Mouse (Mus musculus): ENCODE measurements around the gene Phf24. TPM values are rescaled to one million over a fixed set of nuclear protein-coding genes. Genes with fewer than 3 reads are reported as not detected.

Phf24 gene
- polyA plus RNA-seq, 1 experiment from 2014 or later = 0.12 TPM

DNA sequence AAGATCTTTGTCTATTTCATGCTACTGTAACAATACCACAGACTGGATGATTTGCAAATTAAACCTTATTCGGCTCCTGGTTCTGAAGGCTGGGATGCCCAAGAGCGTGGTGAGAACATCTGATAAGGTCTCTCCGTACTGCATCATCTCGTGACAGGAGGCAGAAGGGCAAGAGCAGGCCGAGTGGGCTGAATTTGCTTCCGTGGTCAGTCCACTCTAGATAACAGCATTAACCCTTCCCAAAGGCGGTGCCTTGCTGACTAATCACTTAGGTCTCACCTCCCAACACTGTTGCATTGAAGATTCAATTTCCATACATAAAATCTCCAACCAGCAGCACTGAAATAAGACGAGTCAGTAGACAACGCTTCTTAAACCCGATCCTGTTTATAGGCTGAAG, 3.1 kb upstream of the Phf24 start:
- H3K9me3 ChIP-seq (replicated peaks) = no peaks in the 10 kb centered on the region
- peaks cover 89% of the 10 kb centered on the region for H3K27me3 ChIP-seq
- 27% methylated on average over 10 of the region's 10 CpGs for WGBS (ENCODE audit: insufficient replicate concordance)
- no peaks in the 10 kb centered on the region for H3K36me3 ChIP-seq (replicated peaks)
- peaks cover 9% of the 10 kb centered on the region for H3K4me1 ChIP-seq (replicated peaks)
- H3K9ac ChIP-seq = no peak overlapping the region
- H3K27ac ChIP-seq (replicated peaks) = no peak overlapping the region
- no peak for ATAC-seq (ENCODE audit: insufficient read depth)
- H3K4me2 ChIP-seq = no peak overlapping the region
- no peak overlapping the region for H3K4me3 ChIP-seq (replicated peaks)

- Histone ChIP-seq H3K4me3 (replicated peaks) (no peak overlapping the region), H3K4me2 (no peak overlapping the region), H3K36me3 (replicated peaks) (no peaks in the 10 kb centered on the region), H3K27ac (replicated peaks) (no peak overlapping the region), H3K27me3 (peaks cover 95% of the 10 kb centered on the region), H3K9me3 (replicated peaks) (no peaks in the 10 kb centered on the region), H3K9ac (no peak overlapping the region), H3K4me1 (replicated peaks) (peaks cover 9% of the 10 kb centered on the region)
- 59% methylated on average over 12 of the region's 12 CpGs for WGBS (ENCODE audit: insufficient replicate concordance)
- no peak for ATAC-seq (ENCODE audit: insufficient read depth)
Measured at GRCm38 (mm10) chr4:42915311-42915710, 1.1 kb upstream of the Phf24 start.

GRCm38 (mm10) chr4:42915966-42916365, 494 bp upstream of the Phf24 start:
- H3K9ac ChIP-seq = no peak overlapping the region
- H3K4me1 ChIP-seq (replicated peaks) = peaks cover 9% of the 10 kb centered on the region
- no peak overlapping the region for H3K27ac ChIP-seq (replicated peaks)
- ATAC-seq (ENCODE audit: insufficient read depth) = no peak
- H3K9me3 ChIP-seq (replicated peaks) = no peaks in the 10 kb centered on the region
- H3K4me3 ChIP-seq (replicated peaks) = no peak overlapping the region
- 63% methylated on average over 1 of the region's 1 CpGs for WGBS (ENCODE audit: insufficient replicate concordance)
- H3K27me3 ChIP-seq = peaks cover 95% of the 10 kb centered on the region
- H3K4me2 ChIP-seq = no peak overlapping the region
- no peaks in the 10 kb centered on the region for H3K36me3 ChIP-seq (replicated peaks)

DNA sequence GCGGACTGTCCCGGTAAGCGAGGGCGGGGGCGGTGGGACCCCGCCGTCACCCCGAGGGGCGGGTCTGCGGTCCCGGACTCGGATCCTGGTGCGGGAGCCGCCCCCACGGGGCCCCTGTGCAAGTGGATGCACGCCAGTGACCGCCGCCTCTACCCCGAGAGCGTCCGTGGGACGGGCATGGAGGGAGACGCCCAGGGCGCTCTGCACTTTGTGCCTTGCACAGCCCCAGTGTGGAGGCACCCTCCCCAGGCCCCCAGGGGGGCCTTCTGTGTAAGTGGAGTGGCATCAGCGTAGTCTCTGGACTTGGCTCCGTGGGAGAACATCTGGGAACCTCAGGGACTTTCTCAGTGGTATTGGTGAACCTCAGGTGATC, 928 bp downstream of the Phf24 start:
- no peaks in the 10 kb centered on the region for H3K9me3 ChIP-seq (replicated peaks)

GRCm38 (mm10) chr4:42920726-42921125, 4.3 kb downstream of the Phf24 start:
- H3K9me3 ChIP-seq (replicated peaks) = no peaks in the 10 kb centered on the region
- no peak for ATAC-seq (ENCODE audit: insufficient read depth)
- H3K9ac ChIP-seq = no peak overlapping the region
- H3K27me3 ChIP-seq = peaks cover 99% of the 10 kb centered on the region
- no peak overlapping the region for H3K4me3 ChIP-seq (replicated peaks)
- H3K4me1 ChIP-seq (replicated peaks) = peaks cover 9% of the 10 kb centered on the region
- 68% methylated on average over 9 of the region's 9 CpGs for WGBS (ENCODE audit: insufficient replicate concordance)
- no peak overlapping the region for H3K4me2 ChIP-seq
- H3K27ac ChIP-seq (replicated peaks) = no peak overlapping the region
- H3K36me3 ChIP-seq (replicated peaks) = no peaks in the 10 kb centered on the region

More for the DNA sequence above, 928 bp downstream of the Phf24 start:
- peaks cover 9% of the 10 kb centered on the region for H3K4me1 ChIP-seq (replicated peaks)
- peak overlapping the region; percentile 72 for H3K4me2 ChIP-seq
- H3K4me3 ChIP-seq (replicated peaks) = peak overlapping the region; percentile 52
- H3K36me3 ChIP-seq (replicated peaks) = no peaks in the 10 kb centered on the region
- peaks cover 96% of the 10 kb centered on the region for H3K27me3 ChIP-seq
- no peak for ATAC-seq (ENCODE audit: insufficient read depth)
- no peak overlapping the region for H3K27ac ChIP-seq (replicated peaks)
- H3K9ac ChIP-seq = no peak overlapping the region
- WGBS (ENCODE audit: insufficient replicate concordance) = 3% methylated on average over 26 of the region's 26 CpGs

- no peak overlapping the region for H3K27ac ChIP-seq (replicated peaks)
- H3K27me3 ChIP-seq = peaks cover 97% of the 10 kb centered on the region
- ATAC-seq (ENCODE audit: insufficient read depth) = no peak
- peaks cover 9% of the 10 kb centered on the region for H3K4me1 ChIP-seq (replicated peaks)
- WGBS (ENCODE audit: insufficient replicate concordance) = 47% methylated on average over 2 of the region's 2 CpGs
- no peak overlapping the region for H3K9ac ChIP-seq
- H3K36me3 ChIP-seq (replicated peaks) = no peaks in the 10 kb centered on the region
- no peak overlapping the region for H3K4me3 ChIP-seq (replicated peaks)
- no peaks in the 10 kb centered on the region for H3K9me3 ChIP-seq (replicated peaks)
- no peak overlapping the region for H3K4me2 ChIP-seq
Measured at GRCm38 (mm10) chr4:42921536-42921935, 5.1 kb downstream of the Phf24 start.

DNA sequence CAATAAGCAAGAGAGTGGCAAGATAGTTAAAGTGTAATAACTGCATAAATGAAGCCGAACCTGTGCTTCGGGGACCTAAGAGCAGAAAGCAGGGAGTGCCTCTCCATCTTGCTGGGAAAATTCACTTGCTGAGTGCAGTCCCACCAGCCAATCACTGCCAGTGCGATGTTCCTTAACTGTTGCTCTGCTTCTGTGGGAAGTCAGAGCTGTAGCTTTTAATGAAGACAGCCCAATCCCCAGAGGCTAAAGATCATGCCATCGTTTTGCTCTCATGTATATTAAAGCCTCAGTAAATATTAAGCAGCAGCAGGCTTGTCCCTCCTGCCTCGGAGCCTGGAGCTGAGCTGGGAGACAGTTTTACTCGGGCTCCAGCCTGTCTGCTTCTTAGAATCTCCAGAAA, 5.6 kb downstream of the Phf24 start:
- Histone ChIP-seq H3K4me1 (replicated peaks) (peaks cover 5% of the 10 kb centered on the region), H3K4me2 (no peak overlapping the region), H3K9ac (no peak overlapping the region), H3K9me3 (replicated peaks) (no peaks in the 10 kb centered on the region), H3K4me3 (replicated peaks) (no peak overlapping the region), H3K36me3 (replicated peaks) (no peaks in the 10 kb centered on the region), H3K27ac (replicated peaks) (no peak overlapping the region), H3K27me3 (peaks cover 97% of the 10 kb centered on the region)
- no peak for ATAC-seq (ENCODE audit: insufficient read depth)
- WGBS (ENCODE audit: insufficient replicate concordance) = 51% methylated on average over 6 of the region's 6 CpGs

DNA sequence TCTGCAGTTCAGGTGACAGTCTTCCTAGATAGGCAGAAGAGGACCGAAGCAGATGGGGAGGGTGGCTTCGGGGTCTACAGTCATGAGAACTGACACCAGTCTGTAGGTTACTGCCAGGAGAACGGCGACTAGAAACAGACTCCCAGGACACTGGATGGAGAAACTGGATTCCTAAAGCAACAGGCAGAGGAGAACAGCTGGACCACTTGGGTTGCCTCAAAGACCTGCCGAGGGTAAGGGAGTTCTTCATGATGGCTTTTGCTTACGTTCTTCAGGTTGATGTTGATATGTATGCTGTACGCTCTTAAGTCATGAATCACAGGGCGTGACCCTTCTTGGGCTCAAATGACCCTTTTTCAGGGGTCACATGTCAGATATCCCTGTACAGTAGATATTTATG, 6.0 kb downstream of the Phf24 start:
- no peak overlapping the region for H3K27ac ChIP-seq (replicated peaks)
- H3K4me1 ChIP-seq (replicated peaks) = peaks cover 1% of the 10 kb centered on the region
- no peak overlapping the region for H3K4me2 ChIP-seq
- H3K36me3 ChIP-seq (replicated peaks) = no peaks in the 10 kb centered on the region
- no peak overlapping the region for H3K4me3 ChIP-seq (replicated peaks)
- H3K27me3 ChIP-seq = peaks cover 93% of the 10 kb centered on the region
- no peak for ATAC-seq (ENCODE audit: insufficient read depth)
- H3K9ac ChIP-seq = no peak overlapping the region
- no peaks in the 10 kb centered on the region for H3K9me3 ChIP-seq (replicated peaks)
- 59% methylated on average over 8 of the region's 8 CpGs for WGBS (ENCODE audit: insufficient replicate concordance)

DNA sequence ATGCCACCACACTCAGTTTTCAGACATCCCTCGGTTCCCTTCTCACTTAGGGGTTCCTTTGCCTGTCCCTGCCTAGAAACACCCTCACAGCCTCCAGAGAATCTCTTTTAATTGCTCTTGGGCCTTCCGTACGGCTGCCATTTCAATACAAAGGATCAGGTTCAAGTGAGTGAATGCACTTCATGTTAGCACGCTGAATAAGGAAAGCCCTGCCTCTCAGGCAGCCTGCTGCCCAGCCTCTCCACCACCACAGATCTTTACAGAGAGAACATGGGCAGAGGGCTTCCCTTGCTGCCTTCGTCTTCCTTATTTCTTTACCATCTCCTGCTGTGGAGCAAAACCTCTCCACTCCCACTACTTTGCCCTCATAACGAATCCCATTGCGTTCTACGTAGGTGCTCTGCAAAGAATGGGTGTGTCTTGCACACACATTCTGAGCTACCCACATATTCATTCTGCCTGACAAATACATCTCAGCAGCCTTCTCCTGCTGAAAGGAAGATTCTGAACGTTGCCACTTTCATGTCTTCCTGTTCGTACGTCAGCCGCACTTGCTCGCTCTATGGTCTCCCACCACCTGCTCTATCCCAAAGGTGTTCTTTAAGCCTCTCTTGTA, 7.7 kb downstream of the Phf24 start:
- Histone ChIP-seq H3K9ac (no peak overlapping the region), H3K4me3 (replicated peaks) (no peak overlapping the region), H3K36me3 (replicated peaks) (no peaks in the 10 kb centered on the region), H3K4me1 (replicated peaks) (no peaks in the 10 kb centered on the region), H3K27me3 (peaks cover 76% of the 10 kb centered on the region), H3K27ac (replicated peaks) (no peak overlapping the region), H3K4me2 (no peak overlapping the region), H3K9me3 (replicated peaks) (no peaks in the 10 kb centered on the region)
- 70% methylated on average over 13 of the region's 13 CpGs for WGBS (ENCODE audit: insufficient replicate concordance)
- no peak for ATAC-seq (ENCODE audit: insufficient read depth)

DNA sequence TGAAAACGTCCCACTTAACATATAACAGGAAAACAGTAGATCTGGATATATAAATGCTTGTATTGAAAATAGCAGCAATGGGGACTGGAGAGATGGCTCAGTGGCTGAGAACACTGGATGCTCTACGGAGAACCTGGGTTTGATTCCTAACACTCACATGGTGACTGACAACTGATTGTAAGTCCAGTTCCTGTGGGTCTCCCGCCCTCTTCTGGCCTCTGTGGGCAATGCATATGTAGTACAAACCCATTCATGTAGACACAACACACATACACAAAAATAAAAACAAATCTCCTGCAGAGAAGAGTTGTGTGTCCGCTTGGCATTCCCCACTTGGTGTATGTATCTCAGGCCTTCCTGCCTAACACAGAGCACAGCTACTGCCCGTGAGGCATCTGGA, 11.7 kb downstream of the Phf24 start:
- H3K36me3 ChIP-seq (replicated peaks) = no peaks in the 10 kb centered on the region
- ATAC-seq (ENCODE audit: insufficient read depth) = no peak
- no peaks in the 10 kb centered on the region for H3K4me1 ChIP-seq (replicated peaks)
- no peak overlapping the region for H3K27ac ChIP-seq (replicated peaks)
- WGBS (ENCODE audit: insufficient replicate concordance) = 61% methylated on average over 5 of the region's 5 CpGs
- H3K4me2 ChIP-seq = no peak overlapping the region
- no peaks in the 10 kb centered on the region for H3K9me3 ChIP-seq (replicated peaks)
- no peak overlapping the region for H3K9ac ChIP-seq
- H3K27me3 ChIP-seq = peaks cover 51% of the 10 kb centered on the region
- H3K4me3 ChIP-seq (replicated peaks) = no peak overlapping the region

- no peaks in the 10 kb centered on the region for H3K36me3 ChIP-seq (replicated peaks)
- H3K4me2 ChIP-seq = no peak overlapping the region
- no peak for ATAC-seq (ENCODE audit: insufficient read depth)
- H3K4me3 ChIP-seq (replicated peaks) = no peak overlapping the region
- peaks cover 5% of the 10 kb centered on the region; the same call in 1 of the 2 replicates for H3K4me1 ChIP-seq (replicated peaks)
- 80% methylated on average over 9 of the region's 9 CpGs for WGBS (ENCODE audit: insufficient replicate concordance)
- no peak overlapping the region for H3K27ac ChIP-seq (replicated peaks)
- H3K9ac ChIP-seq = no peak overlapping the region
- peaks cover 50% of the 10 kb centered on the region for H3K27me3 ChIP-seq
- H3K9me3 ChIP-seq (replicated peaks) = no peaks in the 10 kb centered on the region
Measured at GRCm38 (mm10) chr4:42928952-42929351, 12.5 kb downstream of the Phf24 start.
